Mouse (Mus musculus): ENCODE measurements around the gene Klhl22. TPM values are rescaled to one million over a fixed set of nuclear protein-coding genes. Genes with fewer than 3 reads are reported as not detected.
"Not testable (repeated sequence)": the region's sequence is repeated elsewhere in the genome, so short reads cannot be mapped to it uniquely, and the experiment has no call there.

Gene Klhl22
- total and polyA plus RNA-seq, 2 experiments from 2014 or later: 79.3 to 156 TPM

DNA sequence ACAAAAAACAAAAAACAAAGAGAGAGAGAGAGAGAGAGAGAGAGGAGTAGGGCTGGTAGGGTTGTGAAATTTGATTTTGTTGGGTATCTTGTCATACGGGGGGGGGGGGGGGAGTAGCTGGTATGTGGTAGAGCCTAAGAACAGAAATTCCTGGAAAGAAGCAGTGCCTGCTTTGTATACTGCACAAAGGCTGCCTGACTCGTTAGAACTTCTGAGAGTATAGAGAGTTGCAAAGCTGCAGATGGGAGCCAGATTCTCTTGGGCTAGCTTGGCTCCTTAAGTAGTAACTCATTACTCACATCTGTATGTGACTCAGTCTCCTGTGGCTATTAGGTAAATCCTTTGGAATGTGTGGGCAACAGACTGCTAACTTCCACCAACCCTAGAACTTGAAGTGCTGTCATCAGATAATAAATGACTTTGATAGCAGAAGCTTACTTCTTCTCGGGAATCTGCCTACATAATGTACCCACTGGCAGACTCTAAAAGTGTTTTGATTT, 26.5 kb upstream of the Klhl22 start, which contains the start of gene Med15:
Gene Med15, minus strand, starts transcription at position 51 of the 500 bp plus-strand sequence.
- no peak within 1 kb of the TSS for H3K9ac ChIP-seq (replicated peaks; ENCODE audit: low read length, poor library complexity, severe bottlenecking)
- no peaks in the 10 kb centered on the region for H3K36me3 ChIP-seq (ENCODE audit: insufficient read depth, low read length)
- H3K27me3 ChIP-seq (ENCODE audit: insufficient read depth, low read length): no peaks in the 10 kb centered on the region
- H3K27ac ChIP-seq (ENCODE audit: low read depth, low read length): no peak within 1 kb of the TSS
- no peak for DNase-seq (ENCODE audit: low spot score)
- no peak for ATAC-seq (ENCODE audit: low FRiP score)
- H3K4me2 ChIP-seq (ENCODE audit: low read depth, low read length, poor library complexity, severe bottlenecking): no peak within 1 kb of the TSS
- H3K4me3 ChIP-seq (ENCODE audit: low read depth, low read length): no peak within 1 kb of the TSS
- no peak for TF ChIP-seq CTCF (IDR thresholded peaks at IDR 0.05)
- H3K9me3 ChIP-seq (ENCODE audit: low read length): no peaks in the 10 kb centered on the region
- 56% methylated on average over 3 of the region's 3 CpGs for WGBS
- no peaks in the 10 kb centered on the region for H3K4me1 ChIP-seq (ENCODE audit: insufficient read depth, low read length)

DNA sequence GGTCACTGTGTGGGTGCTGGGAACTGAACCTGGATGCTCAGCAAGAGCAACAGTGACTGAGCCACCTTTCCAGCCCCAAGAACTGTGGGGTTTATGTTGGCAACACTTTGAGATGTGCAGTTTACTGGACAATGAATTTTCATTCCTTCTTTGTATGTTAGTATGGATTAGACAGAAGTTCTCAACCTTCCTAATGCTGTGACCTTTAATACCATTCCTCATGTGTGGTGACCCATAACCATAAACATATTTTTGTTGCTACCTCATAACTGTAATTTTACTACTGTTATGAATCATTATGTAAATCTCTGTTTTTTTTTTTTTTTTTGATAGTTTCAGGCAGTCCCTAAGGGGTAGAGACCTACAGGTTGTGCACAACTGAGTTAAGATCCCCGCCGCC, 25.8 kb upstream of the Klhl22 start:
- no peak for TF ChIP-seq CTCF (IDR thresholded peaks at IDR 0.05)
- peak overlapping the region; percentile 30 for H3K4me2 ChIP-seq (ENCODE audit: low read depth, low read length, poor library complexity, severe bottlenecking)
- 72% methylated on average over 2 of the region's 2 CpGs for WGBS

DNA sequence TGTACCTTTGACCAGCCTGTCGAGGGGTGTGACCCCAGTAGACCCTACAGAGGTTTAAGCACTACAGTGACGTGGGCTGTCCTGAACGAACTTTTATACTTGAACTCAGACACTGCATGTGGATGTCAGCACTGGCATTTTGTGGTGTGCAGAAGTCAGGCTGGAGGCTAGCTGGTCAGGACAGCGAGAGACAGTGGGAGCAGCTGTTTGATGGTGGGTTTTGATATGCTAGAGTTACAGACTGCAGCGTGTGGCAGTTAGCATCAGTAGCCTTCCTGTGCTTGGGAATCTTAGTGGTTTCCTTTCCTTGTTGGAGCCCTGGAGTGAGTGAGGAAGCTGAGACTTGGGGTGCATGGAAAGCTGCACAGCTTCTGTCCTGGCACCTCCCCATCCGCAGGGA, 24.5 kb upstream of the Klhl22 start:
- not testable (repeated sequence) for H3K9me3 ChIP-seq (ENCODE audit: low read length); H3K9ac ChIP-seq (replicated peaks; ENCODE audit: low read length, poor library complexity, severe bottlenecking); H3K27ac ChIP-seq (ENCODE audit: low read depth, low read length); DNase-seq (ENCODE audit: low spot score); H3K36me3 ChIP-seq (ENCODE audit: insufficient read depth, low read length); H3K4me1 ChIP-seq (ENCODE audit: insufficient read depth, low read length); H3K4me3 ChIP-seq (ENCODE audit: low read depth, low read length); H3K27me3 ChIP-seq (ENCODE audit: insufficient read depth, low read length); H3K4me2 ChIP-seq (ENCODE audit: low read depth, low read length, poor library complexity, severe bottlenecking); ATAC-seq (ENCODE audit: low FRiP score)
- 84% methylated on average over 6 of the region's 6 CpGs for WGBS

More for the DNA sequence above, 25.8 kb upstream of the Klhl22 start:
- H3K9me3 ChIP-seq (ENCODE audit: low read length): no peaks in the 10 kb centered on the region
- no peak overlapping the region for H3K9ac ChIP-seq (replicated peaks; ENCODE audit: low read length, poor library complexity, severe bottlenecking)
- no peak for ATAC-seq (ENCODE audit: low FRiP score)
- H3K27ac ChIP-seq (ENCODE audit: low read depth, low read length): no peak overlapping the region
- no peak for DNase-seq (ENCODE audit: low spot score)
- no peak overlapping the region for H3K4me3 ChIP-seq (ENCODE audit: low read depth, low read length)
- H3K4me1 ChIP-seq (ENCODE audit: insufficient read depth, low read length): no peaks in the 10 kb centered on the region
- no peaks in the 10 kb centered on the region for H3K27me3 ChIP-seq (ENCODE audit: insufficient read depth, low read length)
- no peaks in the 10 kb centered on the region for H3K36me3 ChIP-seq (ENCODE audit: insufficient read depth, low read length)

DNA sequence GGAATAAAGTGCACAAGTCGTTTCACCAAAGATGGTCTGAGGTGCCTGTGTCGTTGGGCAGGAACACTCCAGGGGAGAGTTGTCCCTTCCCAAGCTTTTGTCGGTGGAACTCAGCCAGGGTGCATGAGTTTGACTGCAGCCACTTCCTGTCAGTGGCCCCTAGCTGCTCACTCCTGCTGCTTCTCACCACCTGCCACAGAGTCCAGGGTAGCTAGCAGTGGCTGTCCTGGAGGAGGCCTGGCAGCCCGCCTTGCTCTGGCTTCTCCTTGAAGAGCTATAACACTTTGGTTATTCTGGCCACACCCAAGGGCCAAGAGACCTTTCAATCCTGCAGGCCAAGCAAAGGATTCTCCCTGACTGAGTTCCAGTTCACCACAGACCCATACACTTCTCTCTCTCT, 23.3 kb upstream of the Klhl22 start:
- ATAC-seq (ENCODE audit: low FRiP score): no peak
- H3K4me2 ChIP-seq (ENCODE audit: low read depth, low read length, poor library complexity, severe bottlenecking): no peak overlapping the region
- TF ChIP-seq CTCF (IDR thresholded peaks at IDR 0.05): no peak
- no peak overlapping the region for H3K27ac ChIP-seq (ENCODE audit: low read depth, low read length)
- H3K36me3 ChIP-seq (ENCODE audit: insufficient read depth, low read length): no peaks in the 10 kb centered on the region
- DNase-seq (ENCODE audit: low spot score): no peak
- 63% methylated on average over 4 of the region's 4 CpGs for WGBS
- no peaks in the 10 kb centered on the region for H3K9me3 ChIP-seq (ENCODE audit: low read length)
- no peak overlapping the region for H3K4me3 ChIP-seq (ENCODE audit: low read depth, low read length)
- no peak overlapping the region for H3K9ac ChIP-seq (replicated peaks; ENCODE audit: low read length, poor library complexity, severe bottlenecking)
- no peaks in the 10 kb centered on the region for H3K4me1 ChIP-seq (ENCODE audit: insufficient read depth, low read length)
- H3K27me3 ChIP-seq (ENCODE audit: insufficient read depth, low read length): no peaks in the 10 kb centered on the region

DNA sequence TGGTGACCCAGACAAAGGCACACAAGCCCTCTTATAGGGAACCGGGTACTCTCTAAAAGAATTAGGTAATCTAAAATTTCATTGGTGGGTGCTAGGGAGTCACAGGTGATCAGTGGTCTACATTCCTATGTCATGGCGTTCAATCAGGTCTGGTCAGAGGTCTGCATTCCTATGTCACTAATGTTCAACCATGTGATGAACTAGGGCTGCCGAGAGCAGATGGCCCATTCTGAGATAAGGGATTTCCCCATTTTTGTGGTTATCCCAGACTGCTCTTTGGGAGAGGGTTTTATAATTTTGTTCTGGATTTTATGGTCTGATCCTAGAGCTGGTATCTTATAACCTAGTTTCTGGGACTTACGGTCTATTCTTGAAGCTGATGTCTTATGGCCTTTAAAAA, 19.3 kb upstream of the Klhl22 start:
- Histone ChIP-seq H3K4me1 (ENCODE audit: insufficient read depth, low read length) (no peaks in the 10 kb centered on the region), H3K4me3 (ENCODE audit: low read depth, low read length) (no peak overlapping the region), H3K27ac (ENCODE audit: low read depth, low read length) (no peak overlapping the region), H3K9ac (replicated peaks; ENCODE audit: low read length, poor library complexity, severe bottlenecking) (no peak overlapping the region), H3K36me3 (ENCODE audit: insufficient read depth, low read length) (no peaks in the 10 kb centered on the region), H3K4me2 (ENCODE audit: low read depth, low read length, poor library complexity, severe bottlenecking) (no peak overlapping the region), H3K9me3 (ENCODE audit: low read length) (no peaks in the 10 kb centered on the region), H3K27me3 (ENCODE audit: insufficient read depth, low read length) (no peaks in the 10 kb centered on the region)
- no peak for ATAC-seq (ENCODE audit: low FRiP score)
- no peak for DNase-seq (ENCODE audit: low spot score)
- WGBS: 87% methylated on average over 4 of the region's 4 CpGs
- TF ChIP-seq CTCF (IDR thresholded peaks at IDR 0.05): no peak

DNA sequence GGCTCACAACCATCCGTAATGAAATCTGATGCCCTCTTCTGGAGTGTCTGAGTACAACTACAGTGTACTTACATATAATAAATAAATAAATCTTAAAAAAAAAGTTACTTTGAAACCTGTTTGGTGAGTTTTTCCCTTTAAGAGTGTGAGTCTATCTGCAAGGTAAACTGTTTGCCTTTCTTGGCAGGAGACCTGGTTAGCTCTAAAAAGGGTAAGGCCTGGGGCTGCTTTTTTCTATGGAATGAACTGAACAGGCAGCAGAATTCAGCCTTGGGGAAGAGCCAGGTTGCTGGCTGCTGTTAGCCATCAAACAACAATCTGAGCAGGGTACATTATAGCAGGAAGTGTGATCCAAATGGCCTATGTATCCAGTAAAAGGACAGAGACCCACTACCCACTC, 16.6 kb upstream of the Klhl22 start:
- DNase-seq (ENCODE audit: low spot score) (no peak), ATAC-seq (ENCODE audit: low FRiP score) (no peak)
- H3K9ac ChIP-seq (replicated peaks; ENCODE audit: low read length, poor library complexity, severe bottlenecking): no peak overlapping the region
- no peaks in the 10 kb centered on the region for H3K36me3 ChIP-seq (ENCODE audit: insufficient read depth, low read length)
- H3K4me3 ChIP-seq (ENCODE audit: low read depth, low read length): no peak overlapping the region
- H3K27ac ChIP-seq (ENCODE audit: low read depth, low read length): no peak overlapping the region
- no peaks in the 10 kb centered on the region for H3K4me1 ChIP-seq (ENCODE audit: insufficient read depth, low read length)
- H3K9me3 ChIP-seq (ENCODE audit: low read length): no peaks in the 10 kb centered on the region
- no peak for TF ChIP-seq CTCF (IDR thresholded peaks at IDR 0.05)
- no peaks in the 10 kb centered on the region for H3K27me3 ChIP-seq (ENCODE audit: insufficient read depth, low read length)
- H3K4me2 ChIP-seq (ENCODE audit: low read depth, low read length, poor library complexity, severe bottlenecking): no peak overlapping the region
- WGBS: 90% methylated on average over 1 of the region's 1 CpGs

Measured in midbrain, postnatal 0 days (tissue).